Mouse (Mus musculus) right cerebral cortex, postnatal 14 days (tissue): ENCODE data around the gene Hist2h2bb.

Experiments
- DNase-seq: peaks from one replicate; pipeline ENCODE4 v3.0.0; 2022

The Hist2h2bb gene

GRCm38 (mm10) chr3:96312341-96313098, 43.0 kb downstream of the Hist2h2bb start:
- peak; percentile 16 for DNase-seq
